Mouse (Mus musculus) liver, adult (tissue): ENCODE measurements at regions not wholly inside any gene's neighbourhood (a gene's known extent, or its start where the extent isn't known, plus 50 kb on each side); places are given as distances from the start of the nearest gene placed in this dataset.

Experiments used
- GATA4 ChIP-seq: IDR thresholded peaks from 2 replicates; pipeline ENCODE4 v1.6.1; 2014; ENCODE audit warnings: mild to moderate bottlenecking, low read length; ENCODE audit not compliant: insufficient replicate concordance

DNA sequence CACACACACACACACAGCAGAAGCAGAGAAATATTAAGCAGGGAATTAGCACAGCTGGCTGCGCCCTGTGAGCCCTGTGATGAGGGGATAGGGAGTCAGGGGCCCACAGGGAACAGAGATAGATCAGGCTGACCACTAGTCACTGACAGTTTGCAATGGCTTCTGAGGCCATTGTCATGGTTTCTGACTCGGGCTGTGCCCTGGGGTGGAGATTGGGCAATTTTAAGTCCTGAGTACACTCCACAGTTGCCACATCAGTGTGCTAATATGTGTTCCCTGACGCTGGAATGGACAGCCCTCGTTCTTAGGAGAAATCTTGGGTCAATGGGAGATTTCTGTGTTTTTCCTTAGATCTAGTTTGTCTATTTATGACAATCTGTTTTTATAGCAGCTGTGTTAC lies 148.3 kb upstream of the Nectin1 start:
- TF ChIP-seq GATA4, result no peak

DNA sequence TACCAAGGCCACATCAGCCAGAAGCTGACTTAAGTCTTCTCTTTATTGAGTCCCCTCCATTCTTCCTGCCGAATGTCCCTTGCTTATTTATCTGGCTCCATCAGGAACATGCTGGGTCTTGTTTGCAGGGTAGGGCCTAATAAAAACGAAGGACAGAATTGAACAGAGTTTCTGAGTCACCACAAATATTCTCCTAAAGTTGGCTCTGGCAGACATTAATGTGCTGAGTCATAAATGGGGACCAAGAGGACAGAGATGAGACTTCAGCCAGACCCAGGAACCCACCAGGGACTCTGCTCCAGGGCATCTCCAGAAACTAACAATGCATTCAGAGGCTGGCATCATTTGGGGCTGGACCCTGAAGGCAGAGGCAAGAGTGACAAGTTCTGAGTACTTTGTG lies 143.4 kb upstream of the Nectin1 start:
- TF ChIP-seq GATA4, result no peak

DNA sequence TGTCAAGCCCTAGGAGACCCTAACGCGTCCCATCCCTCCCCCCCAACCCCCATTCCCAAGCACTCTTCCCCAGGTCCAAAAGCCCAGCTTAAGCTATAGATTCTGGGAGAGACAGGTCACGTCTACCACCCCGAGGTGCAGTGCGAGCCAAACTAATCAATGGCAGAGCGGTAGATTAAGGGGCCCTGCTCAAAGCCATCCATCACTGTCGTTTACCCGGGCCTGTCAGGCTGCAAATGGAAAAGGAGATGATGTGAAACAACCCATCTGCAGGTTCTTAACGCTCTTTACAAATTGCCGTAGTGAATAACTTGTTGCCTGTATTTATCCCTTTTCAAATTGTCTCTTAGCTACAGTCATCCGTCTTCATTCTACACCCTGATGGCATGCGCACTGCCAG lies 126.2 kb upstream of the Nectin1 start:
- TF ChIP-seq GATA4, result no peak

DNA sequence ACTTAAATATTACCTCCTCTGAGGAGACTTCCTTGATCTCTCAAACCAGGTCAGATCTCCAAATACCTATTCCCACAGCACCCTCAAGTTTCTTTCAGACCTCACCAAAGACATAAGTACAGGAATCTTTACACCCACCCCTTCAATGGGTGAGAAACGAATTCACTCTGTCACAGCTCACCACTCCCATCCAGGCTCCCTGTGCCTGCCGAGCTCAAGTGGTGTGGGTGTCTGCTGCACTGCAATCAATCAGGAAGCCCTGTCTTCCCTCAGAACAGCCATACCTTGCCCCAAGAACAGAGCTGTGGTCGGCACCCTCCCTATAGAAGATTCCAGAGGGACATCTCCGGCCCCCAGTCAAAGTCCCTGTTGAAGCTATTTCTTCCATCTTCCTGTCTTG lies 116.2 kb upstream of the Nectin1 start:
- TF ChIP-seq GATA4, result no peak

DNA sequence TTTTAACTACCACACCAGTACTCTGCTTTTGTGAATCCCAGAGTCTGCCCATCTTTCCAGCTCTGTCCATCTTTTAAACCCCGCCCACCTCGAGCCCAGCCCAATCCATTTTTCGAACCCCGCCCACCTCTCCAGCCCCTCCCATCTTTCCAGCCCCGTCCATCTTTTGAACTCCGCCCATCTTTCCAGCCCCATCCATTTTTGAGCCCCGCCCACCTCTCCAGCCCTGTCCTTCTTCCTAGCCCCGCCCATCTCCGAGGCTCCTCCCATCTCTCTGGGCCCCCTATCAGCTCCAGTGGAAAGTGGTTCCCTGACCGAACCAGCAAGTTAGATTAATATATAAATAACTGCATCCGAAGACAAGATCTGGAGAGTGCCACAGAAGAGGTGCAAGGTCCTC lies 115.0 kb upstream of the Nectin1 start:
- no peak for TF ChIP-seq GATA4

DNA sequence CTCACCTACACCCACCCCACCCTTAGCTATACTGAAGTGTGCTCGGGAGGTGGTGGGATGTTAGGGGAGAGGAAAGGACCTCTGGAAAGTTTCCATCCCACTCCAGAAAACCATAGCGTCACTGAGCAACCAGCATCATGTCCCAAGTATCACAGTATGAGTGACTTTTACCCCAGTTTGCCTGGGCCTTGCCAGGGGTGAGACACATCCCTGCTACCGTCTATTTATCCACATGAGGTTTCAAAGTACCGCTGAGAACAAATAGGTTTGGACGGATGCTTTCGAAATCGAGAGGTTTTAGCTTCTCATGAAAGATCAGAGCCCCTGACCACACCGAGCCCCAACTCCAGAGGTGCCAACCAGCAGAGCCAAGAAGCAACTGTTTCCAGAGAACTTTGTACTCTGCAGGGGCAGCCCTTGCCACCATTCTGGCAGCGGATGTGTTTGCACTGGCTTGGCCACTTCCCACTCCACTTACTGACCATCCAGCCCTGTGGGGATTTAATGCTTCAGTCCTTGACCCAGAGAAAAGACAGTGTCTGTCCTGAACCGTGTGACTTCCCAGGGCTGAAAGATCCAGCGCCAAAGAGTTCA lies 107.3 kb upstream of the Nectin1 start:
- TF ChIP-seq GATA4, result no peak

DNA sequence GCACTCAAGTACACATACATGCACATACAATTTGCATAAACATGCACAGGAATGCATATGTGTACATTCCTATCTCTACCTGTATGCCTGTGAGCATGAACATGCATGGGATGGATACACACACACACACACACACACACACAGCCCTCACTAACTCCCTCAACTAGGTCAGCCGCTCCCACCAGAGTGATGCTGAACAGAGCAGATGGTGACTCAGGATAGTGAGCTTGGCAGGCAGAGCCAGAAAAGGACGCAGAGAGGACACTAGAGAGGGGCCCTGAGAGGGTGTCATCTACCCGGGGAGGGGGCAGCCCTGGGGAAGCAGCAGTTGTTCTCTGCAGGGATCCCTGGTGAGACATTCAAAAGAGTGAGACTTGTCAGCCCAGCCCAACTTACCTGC lies 85.6 kb upstream of the Nectin1 start:
- no peak for TF ChIP-seq GATA4

DNA sequence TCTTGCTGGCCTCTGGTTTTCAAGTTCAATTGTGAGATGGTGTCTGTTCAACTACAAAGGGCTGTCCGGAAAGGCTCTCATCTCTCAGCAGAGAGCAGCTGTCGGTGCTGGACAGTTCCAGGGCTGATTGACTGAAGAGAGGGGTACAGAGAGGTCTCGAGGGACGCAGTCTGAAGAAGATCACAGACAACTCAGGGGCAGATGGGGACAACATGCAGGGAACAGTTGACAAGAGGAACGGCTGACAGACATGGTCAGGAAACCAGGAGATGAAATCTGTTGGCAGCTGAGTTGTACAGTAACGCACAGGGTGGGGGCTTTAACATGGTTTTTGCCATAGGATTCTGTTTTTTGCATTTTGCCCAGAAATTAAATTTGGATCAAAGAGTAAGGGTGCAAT lies 84.5 kb upstream of the Nectin1 start:
- no peak for TF ChIP-seq GATA4

DNA sequence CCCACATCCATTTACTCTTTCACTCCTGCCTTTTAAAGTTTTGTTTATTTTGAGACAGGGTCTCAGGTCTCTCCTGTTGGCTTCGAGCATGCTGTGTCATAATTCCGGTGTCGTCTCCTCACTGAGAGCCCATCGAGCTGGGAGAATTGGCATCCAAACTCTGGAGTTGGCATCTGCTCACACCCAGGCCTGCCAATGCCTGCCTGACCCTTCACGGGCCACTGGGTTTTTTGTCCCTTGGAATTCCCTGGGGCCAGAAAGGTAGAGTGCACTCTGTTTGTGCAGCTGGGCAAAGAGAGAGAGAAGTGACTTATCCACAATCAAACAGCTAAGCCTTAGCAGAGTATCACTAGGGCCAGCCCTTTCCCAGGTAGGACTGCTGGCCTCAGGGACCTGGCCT lies 83.6 kb upstream of the Nectin1 start:
- no peak for TF ChIP-seq GATA4

DNA sequence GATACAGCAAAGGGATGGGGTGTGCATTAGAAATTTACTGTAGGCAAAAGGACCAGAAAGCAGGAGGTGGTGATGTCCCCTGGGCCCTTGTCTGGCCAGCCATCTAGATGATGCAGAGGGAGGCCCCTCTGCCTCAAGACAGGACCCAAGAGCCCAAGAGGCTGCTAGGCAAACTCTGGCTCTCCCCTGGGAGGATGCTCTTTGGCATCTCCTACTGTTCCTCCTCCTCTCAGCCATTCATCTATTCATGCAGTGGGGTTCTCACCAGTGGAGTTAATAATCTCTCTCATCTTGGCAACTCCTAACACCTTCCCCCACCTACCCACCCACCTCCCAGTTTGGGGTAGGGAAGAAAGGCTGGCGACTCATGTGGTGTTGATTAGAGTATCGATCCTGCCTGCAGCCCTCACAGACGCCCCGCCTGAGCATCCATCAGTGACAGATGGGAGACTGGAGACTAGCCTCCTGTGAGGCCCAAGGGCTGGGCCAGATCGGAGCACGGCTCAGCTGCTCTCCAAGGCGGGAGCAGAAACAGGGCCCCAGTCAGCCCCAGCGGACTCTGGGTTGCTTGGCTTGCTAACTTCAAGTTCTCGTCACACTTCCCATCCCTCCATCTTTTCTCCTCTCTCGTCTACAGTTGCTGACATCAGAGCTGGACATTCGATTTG lies 82.8 kb upstream of the Nectin1 start:
- no peak for TF ChIP-seq GATA4

DNA sequence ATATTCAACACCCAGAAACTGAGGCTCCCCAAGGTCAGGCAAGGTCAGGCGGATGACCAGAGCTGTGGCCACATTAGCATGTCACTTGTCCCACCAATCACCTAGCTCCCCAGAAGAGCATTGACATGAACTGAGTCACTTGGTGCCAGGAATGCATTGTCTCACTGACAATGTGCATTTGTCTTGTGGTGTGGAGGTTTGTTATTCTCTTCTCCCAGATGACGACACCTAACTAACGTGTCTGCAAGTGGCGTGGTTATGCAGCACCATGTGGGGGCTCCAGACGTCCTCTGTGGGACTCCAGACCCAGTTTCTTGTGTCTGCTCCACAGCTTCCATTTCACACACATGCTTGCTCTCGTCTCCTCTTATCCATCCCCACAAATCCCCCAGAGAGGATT lies 82.1 kb upstream of the Nectin1 start:
- TF ChIP-seq GATA4, result no peak

DNA sequence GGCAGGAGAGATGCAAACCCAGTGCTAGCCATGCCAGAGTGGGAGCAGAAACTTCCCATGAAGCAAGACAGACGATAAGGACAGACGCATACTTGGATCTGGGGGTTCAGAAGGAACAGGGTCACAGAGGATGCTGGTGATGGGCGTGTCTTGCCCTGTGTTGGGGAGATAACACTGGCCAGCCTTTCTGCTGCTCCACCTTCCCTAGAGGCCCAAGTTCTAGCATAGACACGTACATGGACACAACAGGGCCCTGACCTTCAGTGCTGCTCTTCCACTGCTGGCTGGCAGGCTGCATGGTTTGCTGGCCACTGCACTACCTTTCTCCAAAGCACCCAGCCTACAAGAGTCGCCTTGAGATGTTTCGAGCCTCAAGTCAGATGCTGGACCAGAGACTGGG lies 76.4 kb upstream of the Nectin1 start:
- TF ChIP-seq GATA4, result no peak

DNA sequence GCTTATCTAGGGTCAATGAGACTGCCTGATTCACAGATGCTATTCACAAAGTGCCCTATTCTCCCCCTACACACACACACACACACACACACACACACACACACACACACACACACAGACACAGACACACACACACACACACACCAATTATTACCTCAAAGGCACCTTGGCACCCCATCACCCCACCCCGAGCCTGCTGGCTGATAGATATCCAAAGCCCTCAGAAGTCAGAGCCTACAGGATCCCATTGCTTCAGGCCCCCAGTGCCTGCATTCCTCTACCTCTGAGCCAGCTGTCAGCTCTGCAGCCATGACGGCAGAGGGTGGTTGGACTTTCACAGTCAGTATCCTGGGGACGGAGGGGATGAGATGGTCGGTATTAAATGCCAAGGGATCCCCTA lies 75.8 kb upstream of the Nectin1 start:
- no peak for TF ChIP-seq GATA4

DNA sequence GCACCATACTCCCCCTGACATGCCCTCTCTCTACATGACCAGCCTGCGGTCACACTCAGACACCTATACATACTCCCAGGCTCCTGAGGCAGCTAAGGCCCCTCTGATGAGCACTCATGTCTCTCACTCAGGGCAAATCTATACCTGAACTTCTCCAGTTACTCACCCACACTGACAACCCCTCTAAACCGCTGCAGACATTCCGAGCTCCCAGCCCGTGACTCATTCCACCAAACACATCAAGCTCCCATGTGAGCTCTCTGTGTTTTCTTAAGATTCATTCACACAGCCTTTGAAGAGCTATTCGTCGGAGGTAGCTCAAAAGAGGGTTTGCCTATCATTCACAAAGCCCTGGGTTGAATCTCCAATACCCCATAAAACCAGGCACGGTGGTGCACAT lies 75.1 kb upstream of the Nectin1 start:
- TF ChIP-seq GATA4, result no peak

DNA sequence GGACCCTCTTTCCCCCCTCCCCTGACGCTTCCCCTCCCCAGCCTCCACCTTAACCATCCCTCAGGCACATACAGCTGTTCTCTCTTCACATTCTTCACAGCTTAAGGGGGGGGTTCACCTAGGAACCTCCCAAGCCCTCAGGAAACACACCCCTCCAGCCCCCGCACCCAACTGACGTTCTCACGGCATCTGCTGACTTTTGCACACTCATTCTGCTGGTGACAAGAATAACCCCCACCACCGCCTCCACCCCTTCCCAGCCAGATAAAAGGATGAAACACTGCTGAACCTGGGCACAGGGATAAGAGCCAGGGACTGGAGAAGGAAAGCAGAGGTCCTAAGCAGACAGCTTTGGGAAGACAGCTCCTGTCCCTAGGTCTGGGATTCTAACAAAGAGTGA lies 73.2 kb upstream of the Nectin1 start:
- no peak for TF ChIP-seq GATA4

DNA sequence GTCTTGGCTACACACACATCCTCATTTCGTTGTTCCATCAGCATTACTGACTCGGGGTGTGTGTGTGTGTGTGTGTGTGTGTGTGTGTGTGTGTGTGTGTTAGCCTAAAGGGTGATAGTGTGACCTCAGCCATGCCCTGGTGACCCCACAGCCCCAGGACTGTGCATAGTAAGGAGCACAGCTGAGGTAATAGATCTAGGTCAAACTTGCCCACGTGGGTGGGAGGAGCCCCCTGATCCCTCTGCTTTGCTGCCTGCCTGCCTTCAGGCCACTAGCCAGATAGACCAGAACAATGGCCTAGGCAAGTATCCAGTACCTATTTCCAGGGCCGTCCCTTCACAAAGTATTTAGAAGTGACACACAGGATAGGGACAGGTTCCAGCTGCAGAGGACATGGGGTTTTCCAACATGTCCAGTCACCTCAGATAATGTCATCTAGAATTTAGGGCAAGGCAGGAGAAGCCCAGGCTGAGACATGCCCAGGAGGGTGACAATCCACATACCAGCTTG lies 70.6 kb upstream of the Nectin1 start:
- TF ChIP-seq GATA4, result no peak

DNA sequence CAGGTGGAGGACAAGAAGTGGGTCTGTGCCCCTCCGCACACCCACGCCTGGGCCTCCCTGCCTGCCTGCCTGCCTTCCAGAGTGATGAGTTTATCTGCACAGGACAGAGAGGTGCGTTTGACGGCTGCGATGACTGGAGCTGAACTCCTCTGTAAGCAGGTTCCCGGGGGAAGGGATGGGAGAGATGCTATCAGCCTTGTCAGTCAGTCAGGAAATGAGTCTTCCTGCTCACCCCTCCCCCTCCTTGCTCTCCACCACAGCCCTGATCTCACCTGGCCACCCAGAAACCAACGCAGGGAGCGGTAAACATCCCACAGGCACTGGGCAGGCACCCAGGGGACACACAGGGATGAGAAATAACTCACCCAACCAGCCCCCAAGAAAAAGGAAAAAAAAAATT lies 69.5 kb upstream of the Nectin1 start:
- TF ChIP-seq GATA4, result no peak
